Mouse (Mus musculus) midbrain, postnatal 0 days (tissue): ENCODE measurements around the gene Gpr101. TPM values are rescaled to one million over a fixed set of nuclear protein-coding genes. Genes with fewer than 3 reads are reported as not detected.

ENCODE experiments used
- ATAC-seq: fragments of 200-750 bp; cut with Nextera tagmentation; 2 replicates; pipeline ENCODE4 v1.8.0; 2017; ENCODE audit warnings: moderate number of reproducible peaks, mild to moderate bottlenecking, moderate TSS enrichment, moderate library complexity; ENCODE audit not compliant: low FRiP score
- DNase-seq: peaks from one replicate; pipeline ENCODE4 v3.0.0-alpha.2; 2015; ENCODE audit warnings: low spot score
- H3K27ac ChIP-seq: fragments of 300-500 bp; sonication (generic); 2 replicates; pipeline ENCODE4 v1.5.1; 2014; ENCODE audit warnings: low read depth, mild to moderate bottlenecking, low read length, mixed read lengths
- H3K27me3 ChIP-seq: fragments of 300-500 bp; sonication (generic); 2 replicates; pipeline ENCODE4 v1.6.1; 2014; ENCODE audit warnings: low read length, control low read depth, mixed read lengths; ENCODE audit not compliant: insufficient read depth
- H3K36me3 ChIP-seq: fragments of 300-500 bp; sonication (generic); 2 replicates; pipeline ENCODE4 v1.6.1; 2014; ENCODE audit warnings: low read length, control low read depth, mixed read lengths; ENCODE audit not compliant: insufficient read depth
- H3K4me1 ChIP-seq: fragments of 300-500 bp; sonication (generic); 2 replicates; pipeline ENCODE4 v1.6.1; 2014; ENCODE audit warnings: mild to moderate bottlenecking, control low read depth, antibody characterized with exemption, low read length, mixed read lengths; ENCODE audit not compliant: insufficient read depth
- H3K4me2 ChIP-seq: fragments of 300-500 bp; sonication (generic); 2 replicates; pipeline ENCODE4 v1.6.1; 2014; ENCODE audit warnings: low read depth, mild to moderate bottlenecking, low read length, mixed read lengths; ENCODE audit not compliant: poor library complexity, severe bottlenecking
- H3K4me3 ChIP-seq: fragments of 300-500 bp; sonication (generic); 2 replicates; pipeline ENCODE4 v1.5.1; 2014; ENCODE audit warnings: low read depth, mild to moderate bottlenecking, low read length, moderate library complexity
- H3K9ac ChIP-seq: fragments of 300-500 bp; sonication (generic); replicated peaks from 2 replicates; pipeline ENCODE4 v1.6.1; 2014; ENCODE audit warnings: mild to moderate bottlenecking, low read length, moderate library complexity, mixed read lengths; ENCODE audit not compliant: poor library complexity, severe bottlenecking
- H3K9me3 ChIP-seq: fragments of 300-500 bp; sonication (generic); 2 replicates; pipeline ENCODE4 v1.6.1; 2016; ENCODE audit warnings: low read length, control low read depth
- CTCF ChIP-seq: IDR thresholded peaks from 2 replicates; pipeline ENCODE4 v1.5.1; 2016; ENCODE audit warnings: antibody characterized with exemption, mild to moderate bottlenecking
- WGBS: fragments of 180-500 bp; shearing (Covaris S2); extraction: QIAGEN DNeasy Blood & Tissue Kit; methylation state at CpG from one replicate; pipeline ENCODE4 v1.1.7; 2014; 5-methylcytosine and 5-hydroxymethylcytosine counted together
- polyA plus RNA-seq: library from polyadenylated mRNA; unstranded; fragments of >200 nt; fragmentation: Nextera tagmentation; extraction: Ambion mirVana; gene quantifications from 2 replicates; pipeline ENCODE4 v1.2.1, GENCODE M21; 2015
- total RNA-seq: library from RNA; depleted of rRNA; stranded (reverse); fragments of >200 nt; gene quantifications from 2 replicates; pipeline ENCODE4 v1.2.3, GENCODE M21; 2014; rRNA removed

Gpr101 gene
- total RNA-seq: 1.5 and 1.9 TPM in 2 replicates
- 0.66 and 0.91 TPM in 2 replicates for polyA plus RNA-seq

DNA sequence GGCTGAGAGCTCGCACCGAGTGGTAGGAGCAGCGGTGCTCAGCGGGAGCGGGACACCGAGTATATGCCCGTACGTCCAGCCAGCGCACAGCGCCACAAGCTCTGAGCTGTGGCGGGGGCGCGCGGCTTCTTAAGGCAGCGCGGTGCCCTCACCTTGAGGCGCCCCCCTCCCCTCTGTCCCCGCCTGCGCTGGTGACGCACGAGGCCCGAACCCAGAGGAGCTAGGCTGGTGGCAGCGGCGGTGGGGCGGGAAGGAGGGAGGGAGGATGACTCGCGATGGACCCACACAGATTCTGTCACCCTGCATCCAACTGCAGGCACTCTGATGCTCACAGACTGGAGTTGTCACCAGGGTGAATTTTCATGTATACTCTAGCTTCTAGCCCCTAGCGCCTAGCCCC, at the start of gene Gpr101:
Gpr101 (minus strand) TSS at position 124 of the 400 bp plus-strand sequence.
- ATAC-seq: peak; percentile 79
- WGBS: 19% methylated on average over 5 of the region's 28 CpGs

GRCm38 (mm10) chrX:57521117-57522095, 17.8 kb upstream of the Gpr101 start:
- no peaks in the 10 kb centered on the region for H3K9me3 ChIP-seq
- WGBS: 39% methylated on average over 28 of the region's 28 CpGs
- H3K36me3 ChIP-seq: no peaks in the 10 kb centered on the region
- peak overlapping the region; percentile 18; the same call in 1 of the 2 replicates for H3K4me3 ChIP-seq
- peak; percentile 55 for TF ChIP-seq CTCF
- H3K27ac ChIP-seq: no peak overlapping the region
- DNase-seq (peak; percentile 13), ATAC-seq (peak; percentile 70; the same call in 1 of the 2 replicates)
- H3K4me1 ChIP-seq: no peaks in the 10 kb centered on the region
- no peak overlapping the region for H3K9ac ChIP-seq
- no peaks in the 10 kb centered on the region for H3K27me3 ChIP-seq
- H3K4me2 ChIP-seq: peak overlapping the region; percentile 39

More for the DNA sequence above, at the start of gene Gpr101:
- H3K36me3 ChIP-seq: no peaks in the 10 kb centered on the region
- H3K27me3 ChIP-seq: no peaks in the 10 kb centered on the region
- no peaks in the 10 kb centered on the region for H3K4me1 ChIP-seq
- peak within 1 kb of the TSS; percentile 47 for H3K4me3 ChIP-seq
- H3K9ac ChIP-seq: no peak within 1 kb of the TSS; the same call in 1 of the 2 replicates
- DNase-seq: peak; percentile 11
- no peak within 1 kb of the TSS for H3K27ac ChIP-seq
- TF ChIP-seq CTCF: no peak
- no peaks in the 10 kb centered on the region for H3K9me3 ChIP-seq
- peak within 1 kb of the TSS; percentile 58 for H3K4me2 ChIP-seq

- H3K4me2 ChIP-seq: no peak overlapping the region
- 87% methylated on average over 1 of the region's 1 CpGs for WGBS
- H3K27ac ChIP-seq: no peak overlapping the region
- no peaks in the 10 kb centered on the region for H3K27me3 ChIP-seq
- ATAC-seq (no peak), DNase-seq (no peak)
- no peaks in the 10 kb centered on the region for H3K4me1 ChIP-seq
- H3K36me3 ChIP-seq: no peaks in the 10 kb centered on the region
- no peak overlapping the region for H3K9ac ChIP-seq
- H3K4me3 ChIP-seq: no peak overlapping the region
- no peak for TF ChIP-seq CTCF
- no peaks in the 10 kb centered on the region for H3K9me3 ChIP-seq
Measured at GRCm38 (mm10) chrX:57506247-57506646, 2.7 kb upstream of the Gpr101 start.

Other genes starting within 250 kb of the Gpr101 start
- gene Arhgef6, start 165.0 kb downstream of the Gpr101 start, total RNA-seq: 8.9 and 11.6 TPM in 2 replicates
- gene Arhgef6, start 165.0 kb downstream of the Gpr101 start, polyA plus RNA-seq: 4.8 and 5.0 TPM in 2 replicates
- 115 and 141 TPM in 2 replicates for gene Rbmx, start 110.7 kb downstream of the Gpr101 start, total RNA-seq
- 103 and 109 TPM in 2 replicates for gene Rbmx, start 110.7 kb downstream of the Gpr101 start, polyA plus RNA-seq
- gene Gm364, start 94.6 kb downstream of the Gpr101 start, total RNA-seq: not detected in 2 replicates
- not detected in 2 replicates for gene Gm364, start 94.6 kb downstream of the Gpr101 start, polyA plus RNA-seq